Mouse (Mus musculus): ENCODE measurements at regions not wholly inside any gene's neighbourhood (a gene's known extent, or its start where the extent isn't known, plus 50 kb on each side); places are given as distances from the start of the nearest gene placed in this dataset.
"Not testable (repeated sequence)": the region's sequence is repeated elsewhere in the genome, so short reads cannot be mapped to it uniquely, and the experiment has no call there.

GRCm38 (mm10) chr2:146722351-146723025 is 133.2 kb upstream of the Kiz start:
- in situ Hi-C loops (cut with MboI; ENCODE audit: unreplicated experiment in 2 of 2): no loop called here

- in situ Hi-C loops (cut with MboI; ENCODE audit: unreplicated experiment in 2 of 2): no loop called here
These were observed 132.5 kb upstream of the Kiz start for GRCm38 (mm10) chr2:146723172-146723571.

- in situ Hi-C loops (cut with MboI; ENCODE audit: unreplicated experiment in 2 of 2): no loop called here
These were observed 132.0 kb upstream of the Kiz start for GRCm38 (mm10) chr2:146723671-146724070.

GRCm38 (mm10) chr2:146724142-146724679 is 131.5 kb upstream of the Kiz start:
- in situ Hi-C loops (cut with MboI; ENCODE audit: unreplicated experiment in 2 of 2): no loop called here

GRCm38 (mm10) chr2:146724924-146725555 is 130.6 kb upstream of the Kiz start:
- in situ Hi-C loops (cut with MboI; ENCODE audit: unreplicated experiment in 2 of 2): no loop called here

GRCm38 (mm10) chr2:146728693-146729092 is 127.0 kb upstream of the Kiz start:
- in situ Hi-C loops (cut with MboI; ENCODE audit: unreplicated experiment in 2 of 2): no loop called here

GRCm38 (mm10) chr2:146731081-146731480 is 124.6 kb upstream of the Kiz start:
- in situ Hi-C loops (cut with MboI; ENCODE audit: unreplicated experiment in 2 of 2): no loop called here

- in situ Hi-C loops (cut with MboI; ENCODE audit: unreplicated experiment in 2 of 2): not testable (repeated sequence)
These were observed 122.8 kb upstream of the Kiz start for GRCm38 (mm10) chr2:146732891-146733290.

- in situ Hi-C loops (cut with MboI; ENCODE audit: unreplicated experiment in 2 of 2): no loop called here
These were observed 111.3 kb upstream of the Kiz start for GRCm38 (mm10) chr2:146744396-146744795.

GRCm38 (mm10) chr2:146745012-146745682 is 110.5 kb upstream of the Kiz start:
- in situ Hi-C loops (cut with MboI; ENCODE audit: unreplicated experiment in 2 of 2): no loop called here

GRCm38 (mm10) chr2:146745683-146746047 is 110.0 kb upstream of the Kiz start:
- in situ Hi-C loops (cut with MboI; ENCODE audit: unreplicated experiment in 2 of 2): no loop called here

GRCm38 (mm10) chr2:146753988-146754387 is 101.7 kb upstream of the Kiz start:
- in situ Hi-C loops (cut with MboI; ENCODE audit: unreplicated experiment in 2 of 2): no loop called here

- in situ Hi-C loops (cut with MboI; ENCODE audit: unreplicated experiment in 2 of 2): no loop called here
These were observed 92.0 kb upstream of the Kiz start for GRCm38 (mm10) chr2:146763522-146764144.

GRCm38 (mm10) chr2:146764313-146765255 is 91.1 kb upstream of the Kiz start:
- in situ Hi-C loops (cut with MboI; ENCODE audit: unreplicated experiment in 2 of 2): no loop called here

GRCm38 (mm10) chr2:146774876-146775275 is 80.8 kb upstream of the Kiz start:
- in situ Hi-C loops (cut with MboI; ENCODE audit: unreplicated experiment in 2 of 2): no loop called here

- in situ Hi-C loops (cut with MboI; ENCODE audit: unreplicated experiment in 2 of 2): no loop called here
These were observed 68.4 kb upstream of the Kiz start for GRCm38 (mm10) chr2:146787132-146787810.

- in situ Hi-C loops (cut with MboI; ENCODE audit: unreplicated experiment in 2 of 2): no loop called here
These were observed 67.7 kb upstream of the Kiz start for GRCm38 (mm10) chr2:146787811-146788455.

GRCm38 (mm10) chr2:146792844-146793420 is 62.7 kb upstream of the Kiz start:
- in situ Hi-C loops (cut with MboI; ENCODE audit: unreplicated experiment in 2 of 2): no loop called here

GRCm38 (mm10) chr2:146802973-146803372 is 52.7 kb upstream of the Kiz start:
- in situ Hi-C loops (cut with MboI; ENCODE audit: unreplicated experiment in 2 of 2): no loop called here
